Mouse (Mus musculus) gastrocnemius, adult 18-20 months (tissue): ENCODE data around the gene Kcnrg. TPM values are rescaled to one million over a fixed set of nuclear protein-coding genes. Genes with fewer than 3 reads are reported as not detected.
"Not testable (repeated sequence)": the region's sequence is repeated elsewhere in the genome, so short reads cannot be mapped to it uniquely, and the experiment has no call there.

ENCODE experiments used
- DNase-seq: peaks from one replicate; pipeline ENCODE4 v3.0.0; 2021; ENCODE audit warnings: low spot score
- long read RNA-seq, 2 experiments: library from polyadenylated mRNA; stranded (forward); transcript quantifications; one replicate each; pipeline ENCODE4 v2.0.0; 2021
- total RNA-seq, 2 experiments: library from RNA; stranded (reverse); gene quantifications; 2 replicates each; pipeline ENCODE4 v1.2.3; 2021

Kcnrg gene
- under 1 TPM in 1 of 2 experiments, not detected in 1; 0.11 TPM for total RNA-seq
- long read RNA-seq, experiment 1: 0 reads
- long read RNA-seq, experiment 2: 0 reads

DNA sequence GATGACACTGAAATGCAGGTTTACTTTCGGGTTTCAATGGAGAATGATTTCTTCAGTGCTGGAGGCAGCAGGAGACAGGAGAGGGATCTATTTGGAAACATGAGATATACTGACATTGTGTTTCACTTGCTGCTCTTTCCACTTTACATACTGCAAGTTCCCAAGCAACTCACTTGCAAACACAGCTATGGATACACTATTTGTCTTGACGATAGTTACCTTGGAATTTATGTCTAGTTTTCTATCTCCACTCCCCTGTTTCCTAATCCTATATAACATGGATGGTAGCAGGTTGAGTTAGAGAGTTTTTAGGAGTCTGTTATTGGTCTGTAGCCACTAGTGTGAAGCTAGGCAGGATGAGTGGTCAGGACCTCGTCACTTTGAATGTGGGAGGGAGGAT is at the start of gene Kcnrg:
Gene Kcnrg (plus strand): TSS at position 301 of the 400 bp plus-strand sequence.
- no peak for DNase-seq

DNA sequence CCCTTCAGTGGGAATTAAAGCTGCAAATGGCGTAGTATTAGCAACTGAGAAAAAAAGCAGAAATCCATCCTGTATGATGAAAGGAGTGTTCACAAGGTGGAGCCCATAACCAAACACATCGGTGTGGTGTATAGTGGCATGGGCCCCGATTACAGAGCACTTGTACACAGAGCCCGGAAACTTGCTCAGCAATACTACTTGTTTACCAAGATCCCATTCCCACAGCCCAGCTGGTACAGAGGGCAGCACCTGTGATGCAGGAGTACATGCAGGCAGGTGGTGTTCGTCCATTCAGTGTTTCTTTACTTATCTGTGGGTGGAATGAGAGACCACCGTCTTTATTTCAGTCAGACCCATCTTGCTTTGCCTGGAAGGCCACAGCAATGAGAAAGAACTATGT is 48.4 kb upstream of the Kcnrg start:
- DNase-seq: no peak

DNA sequence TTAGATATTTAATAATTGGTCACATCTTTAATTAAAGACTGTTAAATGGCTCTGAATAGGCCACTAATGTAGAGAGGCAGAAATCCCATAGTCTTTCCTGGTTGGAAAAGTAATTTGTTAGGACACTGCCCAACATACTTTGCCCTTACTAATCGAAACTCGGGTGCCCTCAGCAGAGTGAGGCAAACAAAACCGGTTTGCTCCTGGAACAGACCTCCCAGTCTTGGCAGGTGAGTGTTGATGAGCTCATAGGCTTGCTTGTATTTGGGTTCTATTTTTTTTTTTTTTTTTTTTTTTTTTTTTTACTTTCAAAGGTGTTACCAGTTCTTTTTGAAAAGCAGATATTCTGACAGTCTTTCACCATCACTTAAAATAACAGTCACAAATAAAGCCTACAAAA is 47.4 kb upstream of the Kcnrg start:
- no peak for DNase-seq

DNA sequence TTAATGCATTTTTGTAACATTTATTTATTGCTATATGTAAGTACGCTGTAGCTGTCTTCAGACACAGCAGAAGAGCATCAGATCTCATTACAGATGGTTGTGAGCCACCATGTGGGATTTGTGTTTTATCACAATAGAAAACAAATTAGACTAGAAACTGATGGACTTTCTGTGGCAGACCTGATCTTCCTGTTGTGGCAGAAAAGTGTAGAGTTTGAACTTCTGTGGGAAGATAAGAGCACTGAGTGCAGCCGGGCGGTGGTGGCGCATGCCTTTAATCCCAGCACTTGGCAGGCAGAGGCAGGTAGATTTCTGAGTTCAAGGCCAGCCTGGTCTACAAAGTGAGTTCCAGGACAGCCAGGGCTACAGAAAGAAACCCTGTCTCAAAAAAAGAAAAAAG is 41.0 kb upstream of the Kcnrg start:
- DNase-seq: not testable (repeated sequence)

DNA sequence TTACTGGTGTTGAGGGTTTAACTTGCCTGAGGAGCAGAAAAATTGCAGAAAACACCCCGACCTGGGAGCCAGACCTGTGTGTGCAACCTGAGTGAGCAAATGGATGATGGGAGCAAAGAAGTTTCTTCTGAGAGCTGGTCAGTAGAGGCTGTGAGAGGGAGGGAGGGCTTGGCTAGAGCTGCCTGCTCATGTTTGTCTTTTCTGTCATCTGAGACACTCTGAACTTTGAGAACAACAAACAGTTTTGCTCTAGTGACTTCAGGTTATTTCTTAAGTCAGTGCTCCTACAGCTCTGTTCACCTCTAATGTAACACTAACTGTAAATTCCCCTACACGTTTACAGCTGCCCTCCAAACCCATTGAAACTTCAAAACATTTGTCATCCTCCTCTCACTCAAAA is 37.9 kb upstream of the Kcnrg start:
- DNase-seq: no peak

DNA sequence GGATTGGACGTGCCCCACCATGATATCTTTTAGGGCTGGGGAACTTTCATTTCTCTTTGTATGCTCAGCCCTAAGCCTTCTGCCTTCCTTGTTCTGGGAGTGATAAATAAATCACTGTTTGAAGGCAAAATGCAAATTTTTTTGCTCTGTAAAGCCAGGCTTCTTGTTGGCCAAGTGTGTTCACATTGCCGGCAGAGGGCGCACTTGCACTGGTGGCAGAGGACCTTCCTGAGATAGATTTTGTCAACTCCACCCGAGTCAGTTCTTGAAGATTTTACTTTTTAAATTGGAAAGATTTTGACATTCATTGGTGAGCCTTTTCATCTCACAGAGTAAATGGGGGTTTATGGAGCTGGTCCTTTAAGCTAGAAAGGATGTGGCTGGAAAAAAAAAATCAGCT is 35.9 kb upstream of the Kcnrg start:
- DNase-seq: peak; percentile 85

DNA sequence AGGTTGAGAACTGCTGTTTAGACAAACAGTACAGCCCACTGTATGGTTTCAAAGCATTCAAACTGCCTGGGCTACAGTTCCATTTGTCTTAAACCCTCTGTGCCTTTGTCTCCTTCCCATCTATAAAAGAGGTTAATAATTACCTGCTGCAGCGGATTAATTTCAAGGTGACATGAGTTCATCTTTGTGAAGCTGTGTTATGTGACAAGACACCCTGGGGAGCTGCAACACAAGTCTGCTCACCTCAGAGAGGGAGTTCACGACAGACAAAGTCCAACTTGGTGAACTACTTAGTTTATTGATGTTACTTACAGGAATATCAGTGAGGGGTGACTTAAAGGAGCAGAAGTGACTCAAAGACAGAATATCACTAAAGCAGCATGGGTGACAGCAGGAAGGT is 35.1 kb upstream of the Kcnrg start:
- no peak for DNase-seq

DNA sequence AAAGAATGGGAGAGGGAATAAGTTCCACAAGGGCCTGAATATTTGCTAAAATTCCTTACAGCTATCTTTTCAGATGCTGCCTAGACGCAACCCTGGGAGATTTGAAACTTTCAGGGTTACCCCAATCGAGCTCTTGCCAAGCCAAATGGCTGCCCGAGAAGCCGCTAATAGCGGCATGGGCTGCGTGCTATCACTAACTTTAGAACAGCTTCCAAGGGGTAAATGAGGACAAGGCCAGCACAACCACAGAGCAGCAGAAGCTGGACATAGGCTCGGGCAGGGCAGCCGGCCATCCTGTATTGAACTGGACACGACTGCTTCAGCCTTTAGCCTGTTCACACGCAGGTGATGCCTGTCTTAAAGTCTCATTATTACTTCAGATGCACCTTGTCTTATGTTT is 32.2 kb upstream of the Kcnrg start:
- peak; percentile 47 for DNase-seq

DNA sequence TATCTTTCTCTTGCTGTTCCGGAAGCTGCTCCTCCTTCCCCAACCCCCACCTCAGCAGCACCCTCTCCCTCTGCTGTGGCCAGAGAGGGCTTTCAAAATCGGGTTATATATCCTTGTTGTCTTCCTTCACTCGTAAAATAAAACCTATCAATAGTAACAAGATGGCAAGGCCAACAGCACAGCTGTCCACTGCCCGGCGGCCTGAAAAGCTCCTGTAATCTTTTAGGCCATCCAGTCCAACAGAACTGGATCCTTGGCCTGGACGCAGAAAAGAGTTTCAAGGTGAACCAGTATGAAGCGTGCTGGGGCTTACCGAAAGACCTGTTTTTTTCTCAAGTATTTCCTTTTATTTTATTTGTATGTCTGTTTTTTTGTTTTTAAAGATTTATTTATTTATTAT is 31.3 kb upstream of the Kcnrg start:
- peak; percentile 51 for DNase-seq

DNA sequence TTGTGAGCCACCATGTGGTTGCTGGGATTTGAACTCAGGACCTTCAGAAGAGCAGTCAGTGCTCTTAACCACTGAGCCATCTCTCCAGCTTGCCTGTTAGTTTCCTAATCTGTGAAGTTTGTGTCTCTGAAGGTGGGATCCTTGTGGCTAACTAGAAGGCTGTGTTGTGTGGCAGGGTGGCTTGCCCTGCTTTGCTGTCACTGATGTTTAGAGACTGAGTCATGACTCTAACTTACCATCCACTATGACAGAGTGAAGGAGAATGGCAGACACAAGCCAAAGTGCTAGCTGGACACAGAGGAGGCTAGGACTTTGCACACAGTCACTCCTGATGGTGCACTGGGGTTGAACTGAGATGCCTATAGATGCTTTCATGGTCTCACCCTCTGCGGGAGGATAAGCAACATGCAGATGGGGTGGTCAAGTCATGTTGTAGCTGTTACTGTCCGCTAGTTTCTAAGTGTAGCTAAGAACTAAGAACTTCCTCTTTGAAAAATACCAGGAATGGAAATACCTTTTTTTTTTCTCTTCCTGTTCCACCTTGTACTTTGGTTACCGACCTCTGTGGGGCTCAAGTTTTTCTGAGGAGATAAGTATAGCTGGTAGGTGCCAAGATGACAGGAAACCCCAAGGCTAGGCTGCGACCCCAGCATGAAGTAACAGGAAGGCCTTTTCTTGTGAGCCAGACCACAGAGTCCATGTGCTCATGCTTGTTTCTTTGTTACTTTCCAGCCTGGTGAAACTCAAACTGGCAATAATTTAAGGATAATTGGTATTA is 17.8 kb upstream of the Kcnrg start:
- no peak for DNase-seq

DNA sequence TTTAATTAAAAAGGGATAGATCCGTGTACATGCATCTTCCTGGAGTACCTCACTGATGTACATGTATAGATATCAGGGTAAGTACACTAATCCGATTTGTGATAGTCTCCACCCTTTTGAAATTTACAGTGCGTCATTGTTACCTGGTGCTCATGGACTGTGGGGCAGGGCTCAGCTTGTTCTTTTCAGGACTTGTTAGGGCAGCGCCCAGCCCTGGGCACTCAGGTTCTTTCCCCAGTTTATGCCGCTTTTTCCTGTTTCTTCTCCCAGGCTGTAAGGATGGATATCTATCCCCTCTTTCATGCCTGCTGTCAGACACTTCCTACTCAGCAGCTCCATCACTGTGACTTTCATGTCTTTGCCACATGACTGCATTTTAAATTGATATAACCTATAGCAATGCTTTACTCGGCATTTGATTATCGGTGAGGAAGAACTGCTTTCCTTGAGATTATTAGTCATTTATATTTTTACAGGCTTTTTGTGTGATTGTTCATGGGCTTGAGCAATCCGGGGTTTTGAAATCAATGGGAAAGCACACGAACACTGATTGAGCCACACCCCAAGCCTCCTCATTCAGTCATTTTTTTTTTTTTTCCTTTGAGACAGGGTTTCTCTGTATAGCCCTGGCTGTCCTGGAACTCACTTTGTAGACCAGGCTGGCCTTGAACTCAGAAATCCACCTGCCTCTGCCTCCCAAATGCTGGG is 10.4 kb upstream of the Kcnrg start:
- no peak for DNase-seq

DNA sequence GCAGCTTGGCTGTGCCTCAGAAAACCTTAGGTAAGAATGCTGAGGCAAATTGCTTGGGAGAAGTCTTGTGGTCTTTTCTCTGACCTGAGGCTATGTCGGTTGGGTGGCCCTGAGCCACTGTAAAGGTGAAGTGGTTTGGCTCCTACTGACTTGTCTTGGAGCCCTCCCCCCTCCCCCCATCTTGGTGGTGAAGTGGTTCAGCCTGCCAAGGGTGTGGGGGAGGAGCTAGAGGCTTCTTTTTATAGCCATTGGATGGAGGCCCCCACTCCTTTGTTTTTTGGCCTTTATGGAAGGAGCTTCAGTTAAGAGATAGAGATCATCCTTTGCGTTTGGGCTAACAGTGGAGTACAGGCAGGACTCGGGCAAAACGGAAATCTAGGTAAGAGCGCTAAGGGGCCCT is 9.3 kb upstream of the Kcnrg start, which contains the start of gene Trim13:
Gene Trim13 (plus strand): TSS at position 280 of the 400 bp plus-strand sequence.
- no peak for DNase-seq

DNA sequence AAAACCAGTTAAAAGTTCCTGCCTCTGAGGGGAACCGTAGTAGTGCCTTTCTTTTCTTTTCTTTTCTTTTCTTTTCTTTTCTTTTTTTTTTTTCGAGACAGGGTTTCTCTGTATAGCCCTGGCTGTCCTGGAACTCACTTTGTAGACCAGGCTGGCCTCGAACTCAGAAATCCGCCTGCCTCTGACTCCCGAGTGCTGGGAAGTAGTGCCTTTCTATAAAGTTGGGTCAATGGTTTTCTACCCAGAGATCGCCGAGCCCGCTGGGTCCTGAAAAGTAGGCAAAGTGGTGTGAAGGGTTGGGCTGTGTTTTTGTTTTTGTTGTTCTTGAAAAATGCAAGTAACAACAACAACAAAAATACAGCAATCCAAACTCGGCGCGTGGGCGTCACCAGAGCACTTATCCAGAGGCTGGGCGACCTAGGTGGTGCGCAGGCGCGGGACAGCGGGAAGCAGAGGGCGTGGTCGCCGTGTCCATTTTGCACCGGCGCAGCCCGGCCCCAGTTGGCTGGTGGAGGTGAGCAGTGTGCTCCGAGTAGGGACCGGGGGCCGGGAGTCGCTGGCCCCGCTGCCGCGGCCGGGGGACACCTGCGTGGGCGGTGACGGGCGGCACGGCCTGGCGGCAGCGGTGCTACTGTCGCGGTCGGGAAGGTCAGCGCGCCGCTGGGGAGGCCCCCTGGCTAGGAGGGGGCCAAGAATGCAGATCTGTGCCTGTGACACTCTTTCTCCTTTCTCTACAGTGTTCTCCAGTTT is 8.0 kb upstream of the Kcnrg start:
- DNase-seq: peak; percentile 91

DNA sequence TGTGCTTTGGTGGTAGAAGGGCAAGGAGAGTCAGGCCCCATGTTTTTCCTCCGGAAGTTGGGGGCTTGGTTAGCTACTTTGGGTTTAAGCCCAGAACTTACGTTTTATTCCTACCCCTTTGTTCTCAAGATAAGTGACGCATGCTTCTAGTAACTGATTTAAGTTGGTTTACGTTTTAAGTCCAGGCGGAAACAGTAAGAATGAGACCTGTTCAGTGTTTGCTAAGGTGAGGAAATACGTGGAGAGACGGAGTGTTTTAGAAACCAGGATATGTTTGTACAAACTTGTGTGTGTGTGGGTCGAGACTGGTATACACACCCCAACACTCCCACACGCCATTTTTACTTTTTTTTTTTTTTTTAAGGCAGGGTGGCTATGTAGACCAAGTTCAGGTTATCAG is 5.9 kb upstream of the Kcnrg start:
- DNase-seq: no peak

DNA sequence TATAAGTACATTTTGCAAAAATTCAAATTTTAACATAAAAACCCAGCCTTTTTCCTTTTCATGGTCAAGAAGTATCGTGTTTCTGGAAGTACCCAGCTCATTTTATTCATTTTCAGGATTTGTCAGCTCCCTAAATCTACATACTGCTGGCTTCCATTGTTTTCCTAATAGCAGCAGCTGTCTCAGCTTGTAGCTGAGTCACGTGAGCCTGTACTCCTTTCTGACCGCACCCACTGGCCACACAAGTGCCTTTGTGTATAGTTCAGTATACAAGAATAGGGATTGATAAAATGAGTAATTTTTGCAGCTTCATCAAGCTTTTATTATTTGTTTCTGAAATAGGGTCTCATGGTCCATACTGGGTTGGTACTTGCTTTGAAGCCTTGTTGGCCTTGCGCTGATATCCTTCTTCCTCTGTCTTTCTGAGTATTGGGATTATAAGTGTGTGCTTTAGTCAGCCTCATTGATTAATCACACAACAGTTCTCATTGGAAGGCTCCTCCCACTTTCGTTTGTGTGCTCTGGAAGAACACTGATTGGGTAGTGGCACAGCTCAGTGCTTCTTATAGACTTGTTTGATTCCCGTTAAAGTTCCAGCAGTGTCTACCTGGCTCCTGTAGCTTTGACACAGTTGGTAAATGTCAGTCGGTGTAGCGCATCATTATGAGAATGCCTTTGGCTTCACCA is 4.0 kb upstream of the Kcnrg start:
- DNase-seq: no peak

DNA sequence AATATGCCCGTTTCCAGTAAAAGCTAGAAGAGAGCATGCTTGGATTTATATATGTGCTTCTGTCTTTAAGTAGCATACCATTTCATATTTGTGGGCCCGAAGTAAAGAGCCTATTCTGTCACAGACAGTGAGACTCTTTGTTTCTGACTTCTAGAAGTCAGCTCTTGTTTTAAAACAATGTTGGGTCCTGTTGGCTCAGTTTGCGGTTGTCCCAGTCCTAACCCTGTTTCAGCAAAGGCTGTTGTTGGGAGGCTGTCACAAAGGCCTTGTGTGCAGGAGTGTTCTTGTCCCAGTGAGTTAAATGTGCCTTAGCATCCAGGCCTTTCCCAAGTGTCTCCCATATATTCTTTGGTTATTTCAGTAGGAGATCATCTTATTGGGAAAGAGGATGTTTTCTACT is 3.2 kb upstream of the Kcnrg start:
- DNase-seq: no peak

DNA sequence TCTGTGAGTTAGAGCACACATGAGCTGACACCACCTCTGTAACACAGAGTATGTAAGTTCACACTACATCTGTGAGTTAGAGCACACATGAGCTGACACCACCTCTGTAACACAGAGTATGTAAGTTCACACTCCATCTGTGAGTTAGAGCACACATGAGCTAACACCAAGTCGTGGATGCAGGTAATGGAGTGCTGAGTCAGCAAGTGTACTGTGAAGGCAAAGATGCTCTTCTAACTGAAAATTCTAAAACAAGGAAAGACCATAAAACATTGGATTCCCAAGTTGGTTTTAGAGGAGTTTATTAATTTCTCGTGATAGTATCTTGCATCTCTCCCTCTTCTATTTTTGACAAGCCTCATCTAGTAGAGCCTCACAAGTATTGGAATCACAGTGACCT is 1.2 kb upstream of the Kcnrg start:
- not testable (repeated sequence) for DNase-seq

DNA sequence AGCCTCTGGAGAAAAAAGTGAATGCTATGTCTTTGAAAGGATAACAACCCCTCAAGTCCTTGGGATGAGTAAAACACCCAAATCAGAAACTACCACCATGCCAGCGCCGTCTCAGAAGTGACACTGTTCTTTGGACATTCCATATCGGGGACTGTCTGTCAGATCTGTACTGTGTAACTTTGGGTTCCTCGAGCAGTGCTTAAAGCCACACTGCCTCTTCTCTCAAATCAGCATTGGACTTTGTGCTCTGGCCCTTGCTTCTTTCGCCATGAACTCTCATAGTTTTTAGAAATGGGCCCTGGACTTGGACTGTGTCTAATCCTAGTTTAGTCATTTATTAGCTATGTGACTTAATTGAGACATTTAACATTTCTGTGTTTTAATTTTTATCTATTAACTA is 4.5 kb downstream of the Kcnrg start:
- no peak for DNase-seq

DNA sequence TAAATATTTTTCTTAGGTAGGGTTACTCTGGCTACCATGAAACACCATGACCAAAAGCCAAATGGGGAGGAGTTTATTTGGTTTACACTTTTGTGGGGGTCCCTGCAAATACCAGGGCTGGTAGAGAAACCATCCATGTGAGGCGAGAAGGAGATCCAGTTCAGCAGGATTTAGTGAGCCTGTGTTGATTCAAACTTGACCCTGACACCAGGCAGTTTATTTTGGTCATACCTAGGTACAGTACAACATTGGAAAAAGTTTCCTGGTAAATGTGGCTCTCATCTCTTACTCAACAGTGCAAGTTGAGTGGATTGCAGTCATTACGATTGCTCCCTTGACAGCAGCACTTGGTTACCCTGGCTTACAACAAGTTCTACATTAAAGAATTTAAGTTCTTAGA is 6.1 kb downstream of the Kcnrg start:
- no peak for DNase-seq

DNA sequence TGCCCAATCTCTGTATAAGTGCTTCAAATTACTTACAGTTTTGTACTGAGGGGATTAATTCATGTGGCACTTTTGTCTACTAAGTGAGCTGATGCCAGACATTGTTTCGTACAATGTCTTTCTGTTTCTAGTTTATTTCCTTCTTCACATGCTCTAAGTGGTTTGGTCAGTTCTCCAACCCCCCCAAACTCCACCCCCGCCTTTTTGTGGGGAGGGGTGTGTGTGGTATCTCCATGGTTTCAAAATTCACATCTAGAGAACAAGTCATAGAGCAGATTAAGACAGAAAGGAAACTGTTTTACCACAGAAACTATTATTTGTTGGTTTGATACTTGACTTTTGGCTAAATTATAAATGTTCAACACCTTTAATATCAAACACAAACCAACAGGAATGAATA is 13.1 kb downstream of the Kcnrg start:
- DNase-seq: no peak

DNA sequence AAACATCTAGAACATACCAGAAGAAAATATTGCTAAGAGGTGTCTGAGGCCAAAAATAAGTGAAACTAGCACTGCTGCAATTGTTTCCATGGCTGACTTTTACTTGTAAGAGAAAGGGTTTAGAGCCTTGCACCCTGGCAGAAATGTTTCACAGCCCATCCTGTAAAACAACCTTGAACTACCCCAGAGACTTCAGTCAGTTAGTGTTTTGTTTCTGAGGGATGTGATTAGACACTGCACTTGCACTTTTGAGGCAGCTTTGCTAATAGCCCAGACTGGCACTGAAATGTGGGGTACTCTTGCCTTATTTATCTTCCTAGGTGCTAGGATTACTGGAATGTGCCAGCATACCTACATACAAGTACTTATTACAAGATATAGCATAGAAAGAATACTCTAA is 28.7 kb downstream of the Kcnrg start:
- no peak for DNase-seq

DNA sequence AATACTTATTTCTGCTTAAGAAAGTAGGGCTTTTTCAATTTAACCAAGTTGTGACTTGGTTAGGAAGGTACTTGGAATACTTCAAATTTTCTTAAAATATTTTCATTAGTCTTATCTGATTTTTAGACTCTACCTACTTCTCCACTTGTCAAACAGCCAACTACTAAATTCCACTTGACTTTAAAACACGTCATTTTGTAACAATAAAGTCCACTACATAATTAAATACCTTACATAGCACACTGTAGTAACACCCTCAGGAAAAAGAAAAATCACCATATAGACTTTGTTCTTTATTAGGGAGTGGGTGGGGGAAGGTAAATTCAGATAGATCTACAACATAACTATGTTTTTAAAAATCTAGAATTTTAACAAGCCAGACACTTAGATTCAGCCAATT is 35.4 kb downstream of the Kcnrg start:
- no peak for DNase-seq
